Mouse (Mus musculus) myocyte (in vitro differentiated cells): ENCODE data around the gene Zscan21.

Experiments used
- CEBPB ChIP-seq: IDR thresholded peaks from 2 replicates; pipeline ENCODE4 v1.6.1; 2011; ENCODE audit warnings: mild to moderate bottlenecking, moderate library complexity; ENCODE audit not compliant: poor library complexity, insufficient read depth, severe bottlenecking
- E2F4 ChIP-seq: IDR thresholded peaks from one replicate; pipeline ENCODE4 v1.6.1; 2011; ENCODE audit warnings: mild to moderate bottlenecking, control low read depth, moderate library complexity; ENCODE audit not compliant: insufficient read depth
- MAX ChIP-seq: IDR thresholded peaks from one replicate; pipeline ENCODE4 v1.6.1; 2011; ENCODE audit warnings: low read depth, mild to moderate bottlenecking, control low read depth
- POLR2A ChIP-seq: IDR thresholded peaks from one replicate; pipeline ENCODE4 v1.6.1; 2011; ENCODE audit warnings: low read depth, mild to moderate bottlenecking, control low read depth, moderate library complexity; ENCODE audit not compliant: insufficient read length
- POLR2AphosphoS2 ChIP-seq: IDR thresholded peaks from one replicate; pipeline ENCODE4 v1.6.1; 2011; ENCODE audit warnings: low read depth, control low read depth; ENCODE audit not compliant: insufficient read length
- REST ChIP-seq: IDR thresholded peaks from one replicate; pipeline ENCODE4 v1.6.1; 2011; ENCODE audit warnings: mild to moderate bottlenecking, control low read depth, moderate library complexity; ENCODE audit not compliant: insufficient read depth, insufficient read length
- TCF12 ChIP-seq: IDR thresholded peaks from one replicate; pipeline ENCODE4 v1.6.1; 2011; ENCODE audit warnings: mild to moderate bottlenecking, control low read depth; ENCODE audit not compliant: poor library complexity, insufficient read depth, severe bottlenecking
- TCF3 ChIP-seq: IDR thresholded peaks from one replicate; pipeline ENCODE4 v1.6.1; 2011; ENCODE audit warnings: low read depth, control low read depth; ENCODE audit not compliant: insufficient read length
- USF1 ChIP-seq: IDR thresholded peaks from one replicate; pipeline ENCODE4 v1.6.1; 2011; ENCODE audit warnings: low read depth, mild to moderate bottlenecking, control low read depth, moderate library complexity

DNA sequence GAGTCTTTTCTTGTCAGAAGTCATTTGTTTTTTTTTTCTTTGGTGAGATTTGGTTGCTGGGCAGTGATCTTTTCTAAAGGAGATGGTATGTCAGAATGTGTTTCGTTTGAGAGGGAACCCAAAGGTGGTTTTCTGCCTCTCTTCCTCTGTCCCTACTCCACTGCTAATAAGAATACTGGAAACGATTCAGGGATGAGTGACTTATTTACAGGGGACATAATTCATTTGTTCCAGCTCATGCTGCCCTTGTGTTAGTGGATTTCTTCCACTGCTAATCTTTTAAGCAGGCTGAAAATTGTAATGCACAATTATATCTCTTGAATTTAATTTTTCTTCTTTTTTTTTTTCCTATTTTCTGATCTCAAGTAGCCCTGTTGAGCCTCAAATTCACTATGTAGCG, 29.9 kb upstream of the Zscan21 start:
- no peak for TF ChIP-seq POLR2AphosphoS2
- no peak for TF ChIP-seq E2F4
- TF ChIP-seq MAX, result no peak
- no peak for TF ChIP-seq POLR2A
- no peak for TF ChIP-seq USF1
- TF ChIP-seq TCF12, result no peak
- TF ChIP-seq CEBPB, result no peak
- no peak for TF ChIP-seq TCF3
- TF ChIP-seq REST, result no peak
